Mouse (Mus musculus) regulatory T cell (primary cell): ENCODE measurements around the gene Pigm.

Experiments used
- in situ Hi-C: fragments of 300-600 bp; cut with MboI, MseI; formaldehyde crosslinking; loops from one replicate; pipeline ENCODE4 v1.15.1; 2025; ENCODE audit warnings: high pct_unique_total_duplicates

The Pigm gene

GRCm38 (mm10) chr1:172352001-172352400, 24.3 kb upstream of the Pigm start:
- in situ Hi-C loops, result no loop called here

DNA sequence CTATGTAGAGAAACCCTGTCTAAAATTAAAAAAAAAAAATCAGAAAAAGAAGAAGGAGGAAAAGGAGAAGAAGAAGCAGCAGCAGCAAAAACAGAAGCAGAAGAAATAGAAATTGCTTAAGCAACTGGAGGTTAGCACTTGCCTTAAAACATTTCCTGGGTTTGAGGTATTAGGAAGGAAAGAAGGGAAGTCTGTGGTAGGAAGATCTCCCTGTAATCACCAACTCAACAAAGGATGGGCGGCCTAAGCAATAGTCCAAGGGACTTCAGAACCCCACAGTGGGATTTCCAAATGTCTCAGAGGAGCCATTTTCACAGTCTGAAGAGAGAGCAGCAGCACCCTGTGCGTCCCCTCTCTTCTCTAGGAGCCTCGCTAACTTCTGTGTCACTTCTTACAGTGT, 23.9 kb upstream of the Pigm start:
- in situ Hi-C loops, result no loop called here

- in situ Hi-C loops, result no loop called here
These were observed 21.0 kb upstream of the Pigm start for GRCm38 (mm10) chr1:172355336-172355735.

DNA sequence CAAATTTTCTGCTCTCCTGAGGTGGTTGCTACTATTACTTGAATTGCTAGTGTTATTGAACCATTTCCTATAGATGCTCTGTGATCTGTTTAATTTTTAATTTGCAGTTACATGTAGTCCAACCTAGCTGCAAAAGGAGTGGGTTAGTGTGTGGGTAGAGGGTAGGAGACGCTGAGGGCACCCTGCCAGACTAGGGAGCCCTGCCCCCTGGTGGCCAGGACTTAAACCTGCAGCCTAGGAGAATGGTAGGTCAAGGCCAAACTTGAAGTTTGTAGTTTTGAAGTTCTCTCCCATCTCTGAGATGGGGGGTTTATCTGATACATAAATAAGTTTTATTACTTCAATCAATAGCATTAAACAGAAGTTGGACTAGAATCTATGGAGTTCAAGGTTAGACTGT, 18.8 kb upstream of the Pigm start:
- in situ Hi-C loops, result no loop called here

GRCm38 (mm10) chr1:172358341-172358740, 18.0 kb upstream of the Pigm start:
- in situ Hi-C loops, result no loop called here

DNA sequence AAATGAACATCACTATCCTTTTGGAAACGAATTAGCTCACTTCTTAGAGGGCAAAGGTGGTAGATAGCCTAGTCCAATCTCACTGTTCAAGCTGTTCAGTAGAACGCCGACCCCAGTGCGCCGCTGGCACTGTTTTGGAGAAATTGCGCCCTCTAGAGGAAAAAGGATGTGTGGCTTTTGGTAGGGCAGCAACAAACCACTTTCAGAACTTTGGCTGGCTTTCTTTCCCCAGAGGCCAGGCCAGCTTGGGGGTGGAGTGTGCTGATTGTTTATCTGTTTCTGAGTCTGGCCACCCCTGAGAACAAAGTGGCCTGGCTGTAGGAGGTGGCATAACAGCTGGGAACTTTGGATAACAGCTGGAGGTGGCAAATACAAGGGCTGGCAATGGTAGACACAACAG, 11.7 kb upstream of the Pigm start:
- in situ Hi-C loops, result no loop called here

GRCm38 (mm10) chr1:172368768-172369418, 7.5 kb upstream of the Pigm start:
- in situ Hi-C loops, result no loop called here

GRCm38 (mm10) chr1:172376758-172377458, 562 bp downstream of the Pigm start:
- in situ Hi-C loops, result no loop called here

- in situ Hi-C loops, result no loop called here
These were observed 3.7 kb downstream of the Pigm start for GRCm38 (mm10) chr1:172380066-172380465.

DNA sequence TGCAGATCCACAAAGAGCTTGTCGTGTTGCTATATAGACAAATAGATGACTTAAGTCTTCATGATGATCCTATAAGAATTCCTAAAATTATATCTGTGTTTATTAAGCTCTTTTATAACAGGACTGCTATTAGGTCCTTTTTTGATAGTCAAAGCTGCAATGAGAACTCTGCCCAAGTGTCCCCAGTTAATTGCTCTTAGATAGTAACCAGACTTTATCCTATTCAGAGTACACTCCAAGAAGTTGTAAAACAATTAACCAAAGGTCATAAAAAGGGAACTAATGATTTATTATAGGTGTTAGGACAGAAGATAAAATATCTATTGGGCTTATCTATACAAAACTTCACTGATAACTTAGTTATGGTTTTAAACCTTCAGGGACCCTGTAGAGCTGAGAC, 5.7 kb downstream of the Pigm start:
- in situ Hi-C loops, result no loop called here

DNA sequence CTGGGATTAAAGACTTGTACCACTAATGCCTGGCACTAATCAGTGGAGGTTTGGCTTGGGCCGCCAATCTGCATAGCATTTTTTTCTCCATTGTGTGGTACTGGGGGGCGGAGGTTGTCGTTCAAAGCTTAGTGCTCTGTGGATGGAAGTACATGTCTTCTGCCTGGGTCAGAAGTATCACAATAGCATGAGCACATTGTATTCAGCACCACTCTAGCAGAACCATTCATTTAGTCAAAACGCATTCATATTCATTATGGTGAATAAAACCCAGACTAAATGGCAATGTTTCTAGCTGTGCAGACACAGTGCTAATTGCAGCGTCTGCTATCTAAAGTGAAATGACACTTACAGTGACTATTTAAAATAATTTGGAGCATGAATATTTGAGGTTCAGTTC, 10.9 kb downstream of the Pigm start:
- in situ Hi-C loops, result no loop called here

DNA sequence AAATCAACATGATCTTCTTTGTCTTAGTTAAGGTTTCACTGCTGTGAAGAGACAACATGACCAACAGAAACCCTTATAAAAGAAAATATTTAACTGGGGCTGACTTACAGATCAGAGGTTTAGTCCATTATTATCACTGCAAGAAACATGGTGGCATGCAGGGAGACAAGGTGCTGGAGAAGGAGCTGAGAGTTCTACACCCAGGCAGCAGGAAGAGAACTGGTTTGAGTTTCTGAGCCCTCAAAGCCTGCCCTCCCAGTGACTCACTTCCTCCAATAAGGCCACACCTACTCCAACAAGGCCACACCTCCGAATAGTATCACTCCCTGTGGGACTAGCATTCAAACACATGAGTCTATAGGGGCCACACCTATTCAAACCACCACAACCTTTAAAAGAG, 14.4 kb downstream of the Pigm start:
- in situ Hi-C loops, result no loop called here

DNA sequence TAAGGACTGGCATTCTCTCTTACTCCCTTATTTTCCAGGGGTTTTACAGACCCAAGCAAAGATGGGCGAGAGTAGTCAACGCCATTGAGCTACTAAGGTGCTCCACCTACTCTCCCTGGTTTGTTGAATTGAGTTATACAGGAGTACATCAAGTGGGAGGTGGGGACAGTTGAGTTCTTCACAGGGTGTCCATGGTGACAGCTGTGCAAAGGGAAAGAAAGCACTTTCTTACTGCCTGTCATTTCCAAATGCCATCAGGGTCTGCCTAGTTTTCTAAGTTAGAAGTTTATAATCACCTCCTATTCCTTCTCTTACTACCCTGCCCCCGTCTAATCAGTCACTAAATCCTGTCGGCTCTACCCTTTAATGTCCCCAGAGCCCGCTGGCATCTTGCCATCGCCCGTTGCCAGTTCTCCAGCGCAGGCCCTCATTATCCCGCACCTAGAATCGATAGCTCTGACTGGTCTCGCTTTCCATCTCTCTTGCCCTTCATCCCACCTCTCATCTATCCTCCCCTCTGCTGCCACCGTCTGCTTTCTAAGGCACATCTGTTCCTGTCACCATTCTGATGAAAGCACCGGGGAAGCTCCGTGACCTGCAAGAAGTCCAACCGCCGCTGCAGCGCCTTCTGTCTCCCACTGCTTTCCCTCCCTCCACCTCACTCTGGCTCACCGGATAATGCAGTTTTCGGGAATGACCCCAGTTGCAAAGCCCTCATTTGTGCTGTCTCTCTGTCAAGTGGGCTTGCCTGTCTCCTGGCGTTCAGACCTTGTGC, 15.6 kb downstream of the Pigm start:
- in situ Hi-C loops, result no loop called here

DNA sequence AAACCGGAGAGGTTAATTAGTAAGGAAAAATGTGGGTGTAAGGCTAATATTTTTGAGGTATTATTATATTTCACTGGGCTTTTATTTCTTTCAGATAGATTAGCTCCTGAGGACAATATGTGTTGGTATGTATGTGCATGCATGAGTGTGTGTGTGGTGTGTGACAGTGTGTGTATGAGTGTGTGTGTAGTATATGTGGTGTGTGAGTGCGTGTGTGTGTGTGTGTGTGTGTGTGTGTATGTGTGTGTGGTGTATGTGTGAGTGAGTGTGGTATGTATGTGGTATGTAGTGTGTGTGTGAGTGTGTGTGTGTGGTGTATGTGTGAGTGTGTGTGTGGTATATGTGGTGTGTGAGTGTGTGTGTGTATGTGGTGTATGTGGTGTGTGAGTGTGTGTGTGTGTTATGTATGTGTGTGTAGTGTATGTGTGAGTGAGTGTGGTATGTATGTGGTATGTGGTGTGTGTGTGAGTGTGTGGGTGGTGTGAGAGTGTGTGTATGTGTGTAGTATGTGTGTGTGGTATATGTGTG, 16.4 kb downstream of the Pigm start:
- in situ Hi-C loops, result no loop called here

DNA sequence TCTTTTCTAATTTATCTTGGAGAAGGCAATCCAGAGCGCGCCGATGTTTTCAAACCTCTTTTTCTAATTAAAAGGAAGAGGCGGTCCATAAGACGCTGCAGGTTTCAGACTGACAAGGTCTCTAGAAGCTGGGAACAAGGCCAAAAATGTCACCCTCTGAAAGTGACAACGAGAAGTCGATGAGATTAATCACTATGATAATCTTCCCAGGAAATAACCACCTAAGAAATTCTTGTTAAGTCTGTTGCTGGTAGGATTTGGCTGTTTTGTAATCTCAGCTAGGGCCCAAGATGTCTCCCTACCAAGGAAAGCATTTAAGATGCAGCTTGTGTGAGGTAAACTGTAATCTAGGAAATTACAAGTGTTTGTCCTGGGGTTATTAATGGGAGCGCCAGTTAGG, 17.4 kb downstream of the Pigm start:
- in situ Hi-C loops, result no loop called here

- in situ Hi-C loops, result no loop called here
These were observed 20.8 kb downstream of the Pigm start for GRCm38 (mm10) chr1:172396996-172397752.

DNA sequence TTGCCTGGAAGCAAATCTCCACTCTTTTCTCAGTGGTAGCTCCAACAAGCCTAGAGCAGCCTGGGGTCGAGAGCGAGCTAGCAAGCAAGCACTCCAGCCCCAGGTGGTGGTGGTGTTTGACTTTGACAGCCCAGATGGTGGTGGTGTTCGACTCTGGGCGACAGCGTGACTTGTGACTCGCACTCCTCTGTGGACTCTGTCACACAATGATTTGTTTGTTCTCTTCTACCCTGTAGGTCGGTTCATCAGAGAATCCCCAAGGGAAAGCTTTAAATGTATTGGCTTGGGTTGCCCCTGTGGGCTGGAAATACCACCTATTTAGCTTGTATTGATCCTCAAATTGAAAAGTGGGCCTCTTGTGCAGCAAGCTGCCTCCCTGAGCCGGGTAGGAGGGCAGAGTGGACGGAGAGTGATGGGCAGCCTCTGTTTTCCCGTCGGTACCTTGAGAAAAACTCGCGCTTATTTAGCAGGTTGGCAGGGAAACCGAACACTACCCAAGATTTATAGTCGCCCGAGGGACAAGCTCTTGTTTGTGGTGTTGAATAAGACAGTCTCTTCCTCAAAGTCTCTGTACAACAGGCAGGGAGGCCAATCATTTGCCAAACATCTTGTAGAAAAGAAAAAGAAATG, 29.8 kb downstream of the Pigm start:
- in situ Hi-C loops, result loop anchor here (25.0 kb wide), 1 partner anchor 931 kb away; the partner anchor contains the start of gene Ackr1

DNA sequence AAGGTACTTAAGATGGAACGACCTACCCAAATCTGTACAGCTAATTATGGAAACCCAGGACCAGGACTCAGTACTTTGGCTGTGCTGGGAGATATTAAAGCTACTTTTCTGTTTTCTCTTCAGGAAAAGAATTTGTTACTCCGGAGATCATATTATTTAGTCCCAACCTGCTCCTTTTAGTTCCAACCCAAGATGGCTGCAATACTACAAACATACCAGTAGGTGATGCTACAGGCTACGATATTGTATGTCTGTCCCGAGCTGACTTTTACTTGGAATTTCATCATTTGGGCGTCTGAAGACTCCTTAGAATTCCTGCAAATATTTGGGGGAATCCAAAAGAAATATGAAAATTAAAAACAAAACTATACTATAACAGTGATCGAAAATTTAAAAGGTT, 32.6 kb downstream of the Pigm start:
- in situ Hi-C loops, result loop anchor here (25.0 kb wide), 1 partner anchor 928 kb away; the partner anchor contains the start of gene Ackr1

- in situ Hi-C loops, result loop anchor here (25.0 kb wide), 1 partner anchor 928 kb away; the partner anchor contains the start of gene Ackr1
These were observed 33.1 kb downstream of the Pigm start for GRCm38 (mm10) chr1:172409431-172409830.

- in situ Hi-C loops, result loop anchor here (5.0 to 25.0 kb wide), 3 partner anchors 71 to 926 kb away; partner anchors contain the start of genes Ackr1, Dusp23 and Igsf9
These were observed 34.5 kb downstream of the Pigm start for GRCm38 (mm10) chr1:172410806-172411205.

GRCm38 (mm10) chr1:172412204-172412603, 35.9 kb downstream of the Pigm start:
- in situ Hi-C loops, result loop anchor here (5.0 to 25.0 kb wide), 3 partner anchors 70 to 925 kb away; partner anchors contain the start of genes Ackr1, Dusp23 and Igsf9
